Mouse (Mus musculus) megakaryocyte-erythroid progenitor cell, adult 5-6 weeks (primary cell): Measurements from ENCODE around the gene Cdkn1c. TPM values are rescaled to one million over a fixed set of nuclear protein-coding genes. Genes with fewer than 3 reads are reported as not detected.

Source experiments
- ATAC-seq: replicated peaks from 2 replicates; pipeline ENCODE4 v1.8.0; 2016; ENCODE audit warnings: mild to moderate bottlenecking, inconsistent platforms; ENCODE audit not compliant: severe bottlenecking, poor library complexity, low FRiP score, low TSS enrichment
- total RNA-seq, 2 experiments: library from RNA; stranded (forward) in 1 of 2; stranded (reverse) in 1 of 2; fragments of 200-1000, 215-1000 nt in 1 of 2; fragments of >200 nt in 1 of 2; fragmentation: Nextera tagmentation in 1 of 2; gene quantifications; 2 replicates each; pipeline ENCODE4 v1.2.3; 2014 to 2017

Gene Cdkn1c
- total RNA-seq (2014; fragmentation: Nextera tagmentation) (4.3 TPM in 1 of 2 replicates, not detected in the other), total RNA-seq (2017) (1.1 and 1.3 TPM in 2 replicates)

DNA sequence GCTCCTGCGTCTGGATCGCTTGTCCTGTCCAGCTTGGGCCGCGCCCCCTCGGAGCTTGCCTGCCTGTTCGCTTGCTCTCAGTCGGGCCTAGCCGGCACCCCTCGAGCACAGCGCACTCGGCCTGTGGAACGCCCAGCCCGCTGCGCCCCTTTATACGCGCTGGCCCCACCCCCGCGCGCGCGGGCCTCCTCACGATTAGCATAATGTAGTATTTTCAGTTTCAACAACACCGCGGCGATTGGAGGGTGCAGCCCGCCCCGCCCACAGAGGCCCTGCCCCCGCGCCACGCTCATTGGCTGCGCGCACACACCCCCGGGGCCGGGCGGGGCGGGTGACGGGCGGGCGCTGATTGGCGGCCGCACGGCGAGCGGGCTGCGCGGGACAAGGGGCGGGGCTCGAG, at the start of gene Cdkn1c:
TSS of gene Cdkn1c (minus strand) at position 177 of the 400 bp plus-strand sequence.
- peak; percentile 84 for ATAC-seq

GRCm38 (mm10) chr7:143509566-143509965, 48.7 kb upstream of the Cdkn1c start:
- ATAC-seq = no peak

DNA sequence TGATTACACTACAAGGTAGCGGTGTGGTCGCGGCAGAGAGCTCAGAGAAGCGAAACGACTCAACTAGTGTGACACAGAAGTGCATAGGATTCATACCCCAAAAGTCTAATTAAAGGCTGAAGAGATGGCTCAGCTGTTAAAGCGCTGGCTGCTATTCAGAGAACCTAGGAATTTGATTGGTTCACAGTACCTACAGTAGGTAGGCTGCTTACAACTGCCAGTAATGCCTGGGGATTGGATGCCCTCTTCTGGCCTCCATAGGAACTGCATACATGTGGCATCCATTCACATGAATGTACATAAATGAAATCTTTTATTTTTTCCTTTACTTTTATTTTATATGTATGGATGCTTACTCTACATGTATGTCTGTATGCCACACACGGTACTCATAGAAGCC, 45.8 kb upstream of the Cdkn1c start:
- ATAC-seq = peak; percentile 52

GRCm38 (mm10) chr7:143506271-143506670, 45.4 kb upstream of the Cdkn1c start:
- no peak for ATAC-seq

- peak; percentile 56 for ATAC-seq
Measured at GRCm38 (mm10) chr7:143505823-143506222, 45.0 kb upstream of the Cdkn1c start.

- ATAC-seq = no peak
Measured at GRCm38 (mm10) chr7:143505411-143505810, 44.6 kb upstream of the Cdkn1c start.

DNA sequence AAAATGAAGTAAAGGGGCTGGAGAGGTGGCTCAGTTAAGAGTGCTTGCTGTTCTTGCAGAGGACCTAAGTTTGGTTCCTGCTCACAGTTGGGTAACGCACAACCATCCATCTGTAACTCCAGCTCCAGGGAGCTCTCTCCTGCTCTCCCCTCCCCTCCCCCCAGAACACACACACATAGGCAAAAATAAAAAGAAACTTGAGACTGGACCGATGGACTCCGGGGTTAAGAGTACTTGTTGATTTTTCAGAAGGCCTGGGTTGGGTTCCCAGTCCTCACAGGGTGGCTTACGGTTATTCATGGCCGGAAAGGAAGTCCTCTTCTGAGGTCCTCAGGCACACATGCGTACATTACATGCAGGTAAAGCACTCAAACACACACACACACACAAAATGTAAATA, 43.1 kb upstream of the Cdkn1c start:
- ATAC-seq = no peak

DNA sequence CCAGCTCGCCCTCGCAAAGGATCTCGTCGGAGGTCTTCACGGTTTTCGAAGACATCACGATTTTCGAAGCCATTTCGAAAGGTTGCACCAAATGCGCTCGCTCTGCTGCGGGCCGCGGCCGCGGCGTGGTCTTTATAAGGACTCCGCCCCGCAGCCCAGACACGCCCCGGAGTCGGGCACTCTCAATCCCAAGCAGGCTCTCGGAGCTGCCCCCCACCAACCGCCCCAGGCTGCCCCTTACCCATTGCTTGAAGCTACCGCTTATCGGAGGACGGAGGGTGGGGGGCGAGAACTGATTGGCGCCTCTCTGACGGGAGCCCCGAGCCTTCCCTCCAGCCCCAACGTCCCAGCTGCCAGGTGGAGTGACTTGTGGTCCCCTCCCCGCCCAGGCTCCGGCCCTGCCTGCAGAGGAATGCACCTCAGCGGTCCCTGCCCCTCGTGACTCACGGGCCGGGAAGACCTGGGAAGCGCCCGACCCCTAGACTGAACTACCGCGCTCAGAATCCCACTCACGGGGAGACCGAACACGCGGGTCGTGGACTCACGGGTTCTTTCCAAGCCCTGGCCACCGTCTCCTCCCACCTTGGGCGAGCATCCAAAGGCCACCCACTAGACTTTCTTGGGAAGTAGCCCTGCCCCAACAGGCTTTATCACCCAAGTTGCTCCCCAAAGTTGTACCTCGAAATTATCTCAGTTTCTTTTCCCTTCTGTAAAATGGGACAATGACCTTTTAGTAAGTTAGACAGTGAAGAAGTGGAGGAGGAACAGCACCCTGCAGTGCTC, 41.8 kb upstream of the Cdkn1c start, which contains the start of gene Phlda2:
TSS of gene Phlda2 (minus strand) at position 733 of the 783 bp plus-strand sequence.
- ATAC-seq = peak; percentile 39

GRCm38 (mm10) chr7:143501643-143502417, 41.0 kb upstream of the Cdkn1c start:
- ATAC-seq = peak; percentile 42

- no peak for ATAC-seq
Measured at GRCm38 (mm10) chr7:143500912-143501311, 40.1 kb upstream of the Cdkn1c start.

- no peak for ATAC-seq
Measured at GRCm38 (mm10) chr7:143498584-143498983, 37.7 kb upstream of the Cdkn1c start.

DNA sequence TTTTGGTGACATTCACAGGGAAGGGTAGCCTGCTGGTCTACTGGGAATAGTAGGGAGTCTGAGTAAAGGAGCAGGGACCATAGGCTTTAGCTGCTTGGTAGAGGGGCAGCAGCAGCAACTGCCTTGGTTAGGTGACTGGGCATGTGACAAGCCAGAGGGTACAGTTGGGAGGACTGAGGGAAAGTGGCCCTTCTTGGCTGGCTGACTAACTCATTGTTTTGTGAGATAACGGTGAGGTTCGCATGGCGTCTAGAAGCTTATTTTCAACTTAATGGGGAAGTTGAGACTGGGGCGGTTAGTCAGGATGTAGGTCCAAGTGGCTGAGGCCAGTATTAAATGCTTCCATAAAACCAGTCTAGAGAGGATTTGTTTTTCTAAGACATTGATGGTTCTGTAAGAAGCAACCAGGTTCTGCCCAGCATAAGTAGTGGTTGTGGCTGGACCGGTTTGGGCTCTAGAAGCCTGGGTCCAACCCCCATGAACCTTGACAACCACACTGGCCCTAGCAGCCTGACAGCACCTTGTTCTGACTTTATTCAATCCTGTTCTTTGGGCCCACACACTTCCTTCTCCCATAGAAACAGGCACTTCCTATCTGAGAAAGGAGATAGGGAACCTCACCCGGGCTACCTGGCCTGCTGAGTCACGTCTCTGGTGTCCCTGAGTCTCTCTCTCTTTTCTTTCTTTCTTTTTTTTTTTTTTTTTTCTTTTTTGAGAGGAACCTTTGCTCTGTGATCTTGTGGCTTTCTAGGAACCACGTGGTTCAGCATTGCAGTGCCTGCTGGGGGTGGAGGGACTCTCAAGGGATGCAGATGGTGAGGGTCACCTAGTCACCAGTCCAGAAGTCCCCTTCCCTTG, 34.5 kb upstream of the Cdkn1c start:
- ATAC-seq = peak; percentile 60

- ATAC-seq = 0 out of 2 replicates have a peak, but pooled peaks have one; percentile 9
Measured at GRCm38 (mm10) chr7:143493616-143494126, 32.8 kb upstream of the Cdkn1c start.

DNA sequence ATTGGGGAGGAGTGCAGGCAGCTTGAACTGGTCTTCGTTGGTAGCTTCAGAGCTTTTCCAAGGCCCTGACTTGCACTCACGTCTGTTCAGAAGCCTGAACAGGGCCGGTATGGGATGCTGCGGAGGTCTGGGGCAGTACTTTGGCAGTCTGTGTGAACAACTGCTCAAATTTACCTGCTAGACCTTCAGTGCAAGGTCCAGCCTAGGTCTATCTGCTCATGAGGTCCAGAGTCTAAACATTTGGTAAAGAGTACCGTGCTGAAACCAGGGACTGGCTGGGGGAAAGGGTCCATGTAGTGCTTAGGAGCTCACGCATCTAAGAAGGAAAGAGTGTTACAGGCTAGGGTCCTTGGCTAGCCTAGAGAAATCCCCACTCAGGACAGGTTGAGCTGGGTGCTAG, 28.9 kb upstream of the Cdkn1c start:
- ATAC-seq = no peak

DNA sequence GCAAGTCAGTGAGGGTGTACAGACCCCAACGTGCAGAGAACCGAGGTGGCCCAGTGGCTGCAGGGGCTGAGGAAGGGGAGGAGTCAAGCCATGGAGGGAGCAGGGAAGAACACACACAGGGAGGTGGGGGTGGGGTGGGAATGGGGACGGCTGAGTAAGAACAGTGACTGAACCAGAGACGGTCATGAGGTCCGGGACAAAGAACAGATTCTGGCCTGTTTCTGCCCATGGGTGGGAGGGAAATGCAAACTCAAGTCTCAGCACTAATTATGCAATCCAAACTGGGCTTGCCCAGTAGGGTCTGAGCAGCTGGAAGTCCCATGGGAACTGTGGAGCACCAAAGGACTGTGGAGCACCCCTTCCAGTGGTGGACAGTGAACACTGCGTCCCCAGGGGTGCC, 21.7 kb upstream of the Cdkn1c start:
- ATAC-seq = no peak

GRCm38 (mm10) chr7:143481806-143482387, 21.0 kb upstream of the Cdkn1c start:
- no peak for ATAC-seq

DNA sequence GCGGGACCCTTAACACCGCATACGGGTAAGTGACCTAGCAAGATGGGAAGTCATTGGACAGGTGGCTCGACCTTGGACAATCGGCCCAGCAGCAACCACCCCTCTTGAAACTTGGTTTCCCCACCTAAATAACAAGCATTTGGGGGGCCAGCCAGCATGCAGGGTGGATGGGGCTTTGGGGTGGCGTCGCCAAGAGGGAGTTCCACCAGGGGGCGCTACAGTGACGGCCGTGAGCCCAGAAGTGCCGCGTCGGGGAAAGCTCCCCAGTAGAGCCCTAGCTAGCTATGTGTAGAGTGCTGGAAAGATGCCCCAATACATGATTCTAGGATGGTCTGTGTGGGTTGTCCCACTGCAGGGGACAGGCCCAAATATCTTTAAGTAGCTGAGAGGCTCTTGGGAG, 19.6 kb upstream of the Cdkn1c start:
- peak; percentile 79 for ATAC-seq

DNA sequence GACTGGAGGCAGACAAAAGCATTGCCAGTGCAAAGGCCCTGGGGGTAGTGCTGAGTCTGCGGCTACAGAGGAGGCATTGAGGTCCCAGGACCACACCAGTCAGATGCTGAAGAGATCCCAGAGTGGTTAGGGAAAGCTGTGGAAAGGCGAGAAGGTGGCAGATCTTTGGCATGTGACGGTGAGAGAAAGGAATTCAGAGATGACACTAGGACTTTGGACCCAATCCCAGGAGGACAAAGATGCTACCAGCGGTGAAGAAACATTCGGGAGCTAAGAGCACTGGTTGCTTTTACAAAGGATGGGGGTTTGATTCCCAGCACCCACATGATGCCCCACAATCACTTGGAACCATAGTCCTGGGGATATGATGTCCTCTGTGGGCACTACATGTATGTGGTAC, 16.9 kb upstream of the Cdkn1c start:
- ATAC-seq = no peak

- ATAC-seq = no peak
Measured at GRCm38 (mm10) chr7:143476702-143477335, 16.0 kb upstream of the Cdkn1c start.
